Mouse (Mus musculus) granulocyte monocyte progenitor cell, adult 5-6 weeks (primary cell): ENCODE results near the gene Scaper. TPM values are rescaled to one million over a fixed set of nuclear protein-coding genes. Genes with fewer than 3 reads are reported as not detected.
A peak's percentile ranks its signal among the peaks of the same experiment; 100 is the strongest.

Experiments used
- ATAC-seq: replicated peaks from 2 replicates; pipeline ENCODE4 v1.8.0; 2016; ENCODE audit warnings: mild to moderate bottlenecking, moderate TSS enrichment, inconsistent platforms; ENCODE audit not compliant: poor library complexity, severe bottlenecking
- total RNA-seq, 2 experiments: library from RNA; stranded (forward) in 1 of 2; stranded (reverse) in 1 of 2; fragments of 200-712, 200-1000 nt in 1 of 2; fragments of >200 nt in 1 of 2; fragmentation: Nextera tagmentation in 1 of 2; gene quantifications; 2 replicates each; pipeline ENCODE4 v1.2.3; 2014 to 2017

The Scaper gene
- total RNA-seq, 2 experiments from 2014 or later = 5.4 to 8.0 TPM

DNA sequence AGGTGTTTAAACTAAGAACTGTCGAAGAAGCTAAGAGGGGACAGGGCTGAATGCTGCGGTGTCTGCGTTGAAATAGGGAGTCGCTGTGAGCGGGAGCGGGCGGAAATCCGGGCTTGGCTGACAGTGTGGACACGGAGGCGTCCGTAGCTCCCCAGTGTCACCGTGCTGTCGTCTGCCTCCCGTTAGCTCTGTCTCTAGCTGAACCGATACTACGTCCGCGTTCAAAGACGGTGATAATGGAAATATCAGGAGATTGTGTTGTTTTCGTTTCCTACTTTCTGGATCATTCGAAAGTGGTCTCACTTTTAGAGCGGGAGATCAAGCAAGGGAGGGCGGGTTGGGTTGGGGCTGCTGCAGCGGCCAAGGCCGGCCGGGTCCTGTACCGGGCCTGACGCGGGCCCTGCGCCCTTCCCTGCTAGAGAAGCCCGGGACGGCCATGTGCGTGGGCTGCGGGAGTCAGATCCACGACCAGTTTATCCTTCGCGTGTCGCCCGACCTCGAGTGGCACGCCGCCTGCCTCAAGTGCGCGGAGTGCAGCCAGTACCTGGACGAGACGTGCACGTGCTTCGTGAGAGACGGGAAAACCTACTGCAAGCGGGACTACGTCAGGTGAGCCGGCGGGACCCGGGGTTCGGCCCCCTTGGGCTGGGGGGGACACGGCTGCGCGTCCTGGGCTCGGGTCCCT lies 396.1 kb downstream of the Scaper start:
- no peak for ATAC-seq

DNA sequence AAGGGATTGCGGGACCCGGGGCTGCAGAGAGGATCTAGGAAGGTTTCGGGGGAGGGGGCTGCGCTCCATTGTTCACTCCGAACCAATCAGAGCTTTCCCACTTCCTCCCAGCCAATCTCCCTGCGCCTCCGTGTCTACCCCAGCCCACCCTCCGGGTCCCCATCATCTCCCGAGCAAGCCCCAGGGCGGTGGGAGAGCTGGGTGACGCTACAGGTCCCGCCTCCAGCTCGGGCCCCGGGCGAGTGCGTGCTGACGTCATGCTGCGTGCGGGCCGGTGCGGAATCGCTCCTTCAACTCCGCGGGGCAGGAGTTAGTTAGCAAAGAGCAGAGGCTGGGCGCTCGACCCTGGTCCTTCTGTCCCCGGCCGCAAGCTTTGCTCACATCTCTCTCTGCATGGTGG lies 397.0 kb downstream of the Scaper start:
- ATAC-seq = peak; percentile 62

- ATAC-seq = no peak
Measured at GRCm38 (mm10) chr9:55540391-55540770, 397.5 kb downstream of the Scaper start.

DNA sequence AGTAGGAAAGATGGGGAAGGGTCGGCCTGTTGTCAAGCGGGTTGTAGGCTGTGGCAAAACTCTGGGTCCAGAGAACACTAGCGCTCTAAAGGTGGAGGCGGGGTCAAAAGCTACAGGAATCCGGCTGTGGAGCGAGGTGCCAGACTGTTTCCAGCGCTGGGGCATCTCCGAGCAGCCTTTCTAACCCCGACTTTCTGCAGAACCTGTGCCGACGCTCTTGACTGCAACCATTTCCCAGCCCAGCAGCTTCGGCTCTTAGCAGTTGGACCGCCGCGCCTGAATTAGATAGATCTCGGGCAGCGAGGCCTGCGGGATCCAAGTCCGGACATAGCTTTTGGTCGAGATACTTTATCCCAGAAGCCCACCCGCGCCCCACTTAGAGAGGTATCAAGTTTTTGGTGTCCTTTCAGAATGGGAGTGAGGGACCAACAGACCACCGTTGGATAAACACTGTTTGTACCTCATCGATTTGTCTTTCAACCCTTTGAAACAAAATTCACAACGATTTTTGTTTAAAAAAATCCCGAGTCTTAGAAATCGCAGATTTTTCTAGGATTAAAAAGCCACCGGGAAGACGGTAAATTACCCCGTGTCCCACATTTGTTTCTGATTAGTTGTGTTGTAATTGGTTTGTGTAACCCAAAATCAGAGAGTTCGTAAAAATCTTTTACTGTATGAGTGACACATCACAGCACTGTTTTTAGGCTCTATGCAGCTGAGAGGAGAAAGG lies 398.1 kb downstream of the Scaper start:
- ATAC-seq = no peak

DNA sequence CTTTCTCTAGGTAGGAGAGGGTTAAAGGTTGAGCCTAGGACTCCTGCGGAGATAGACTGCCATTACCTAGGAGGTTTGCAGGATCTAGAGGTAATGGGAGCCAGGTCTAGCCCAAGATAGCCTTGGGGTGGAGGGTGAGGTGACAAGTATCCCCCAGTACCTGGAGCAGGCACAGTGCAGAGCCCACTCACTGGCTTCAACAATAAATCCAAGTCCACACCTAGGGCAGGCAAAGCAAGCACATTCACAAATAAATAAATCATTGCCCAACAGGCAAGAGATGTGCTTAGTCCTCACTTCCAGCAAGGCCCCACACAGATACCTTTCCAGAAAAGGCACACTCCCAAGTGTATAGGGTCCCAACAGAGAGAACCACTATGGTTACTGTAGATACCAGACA lies 398.9 kb downstream of the Scaper start:
- no peak for ATAC-seq

DNA sequence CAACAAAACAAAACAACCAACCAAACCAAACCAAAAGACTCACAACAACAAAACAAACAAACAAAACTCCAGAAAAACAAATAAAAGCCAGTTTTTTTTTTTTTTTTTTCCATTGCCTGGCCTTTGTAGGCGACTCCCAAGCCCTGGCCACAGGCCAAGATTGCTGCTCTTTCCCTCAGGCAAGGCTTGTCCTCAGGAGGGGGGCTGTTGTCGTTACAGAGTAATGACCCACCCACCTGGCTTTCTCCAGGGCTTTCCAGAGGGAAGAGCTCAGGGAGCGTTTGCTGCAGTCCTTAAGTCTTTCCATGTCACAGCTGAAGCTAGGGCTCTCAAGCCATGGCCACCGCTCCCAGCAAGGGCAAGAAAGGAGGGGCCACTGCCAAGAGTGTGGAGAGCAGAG lies 399.5 kb downstream of the Scaper start, which contains the start of gene Isl2:
Gene Isl2 (plus strand): TSS at position 296 of the 400 bp plus-strand sequence.
- ATAC-seq = no peak

GRCm38 (mm10) chr9:55535907-55536306 lies 402.0 kb downstream of the Scaper start:
- ATAC-seq = peak; percentile 49; the same call in 1 of the 2 replicates

DNA sequence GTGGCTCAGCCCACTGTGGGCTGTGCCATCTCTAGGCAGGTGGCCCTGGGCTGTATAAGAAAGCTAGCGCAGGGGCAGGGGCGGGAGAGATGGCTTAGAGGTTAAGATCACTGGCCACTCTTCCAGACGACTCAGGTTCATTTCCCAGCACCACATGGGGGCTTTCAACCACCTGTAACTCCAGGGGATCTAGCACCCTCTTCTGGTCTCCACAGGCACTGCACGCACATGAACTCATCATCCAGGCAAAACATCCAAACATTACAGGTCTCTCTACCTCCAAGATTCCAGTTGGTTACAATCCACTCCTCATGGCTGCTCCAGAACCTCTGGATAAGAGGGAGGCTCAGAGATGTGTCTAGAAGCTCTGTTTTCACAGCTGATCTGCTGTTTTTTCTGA lies 412.2 kb downstream of the Scaper start:
- peak; percentile 53 for ATAC-seq

GRCm38 (mm10) chr9:55512027-55512543 lies 425.8 kb downstream of the Scaper start, which contains the start of gene Etfa:
Gene Etfa (minus strand): TSS chr9:55512243.
- peak; percentile 96 for ATAC-seq

DNA sequence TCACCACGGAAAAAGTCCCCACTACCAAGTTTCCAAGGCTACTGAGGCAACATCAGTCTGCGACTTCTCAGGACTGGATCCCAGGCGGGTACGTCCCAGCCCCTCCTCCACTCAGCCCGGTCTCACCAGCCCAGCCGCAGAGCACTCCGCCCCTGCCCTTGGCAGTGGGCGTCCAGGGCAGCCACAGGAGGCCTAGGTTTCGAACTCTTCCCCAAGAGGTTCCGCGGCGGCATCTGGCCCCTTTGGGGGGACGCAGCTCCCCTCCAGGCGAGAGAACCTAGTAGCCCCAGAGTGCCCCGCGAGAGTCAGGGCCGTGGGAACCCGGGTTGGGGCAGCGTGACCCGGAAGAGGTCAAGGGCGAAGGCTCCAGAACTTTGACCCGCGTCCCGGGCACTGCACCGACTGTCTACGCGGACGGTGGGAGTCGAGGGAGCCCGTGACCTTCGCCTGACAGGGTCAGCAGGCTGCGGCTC lies 426.4 kb downstream of the Scaper start:
- peak; percentile 72 for ATAC-seq

- no peak for ATAC-seq
Measured at GRCm38 (mm10) chr9:55510651-55511235, 427.2 kb downstream of the Scaper start.

DNA sequence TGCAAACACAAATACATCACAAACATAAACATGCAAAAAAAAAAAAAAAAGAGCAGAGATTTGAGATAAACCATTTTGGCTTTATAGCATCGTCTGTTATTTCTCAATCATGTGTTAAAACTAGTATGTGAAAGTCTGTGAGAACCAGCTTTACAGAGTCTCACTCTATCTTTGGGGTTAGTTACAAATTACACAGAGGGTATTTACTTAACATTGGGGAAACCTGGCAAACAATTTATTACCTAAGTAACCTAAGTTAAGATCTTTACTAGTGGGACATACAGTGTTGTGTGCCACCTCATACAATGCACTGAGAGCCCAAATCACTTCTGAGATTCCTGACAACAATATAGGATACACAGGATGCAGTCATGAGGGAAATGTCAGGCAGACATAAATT lies 428.2 kb downstream of the Scaper start:
- ATAC-seq = no peak

GRCm38 (mm10) chr9:55508701-55509100 lies 429.2 kb downstream of the Scaper start:
- ATAC-seq = no peak

DNA sequence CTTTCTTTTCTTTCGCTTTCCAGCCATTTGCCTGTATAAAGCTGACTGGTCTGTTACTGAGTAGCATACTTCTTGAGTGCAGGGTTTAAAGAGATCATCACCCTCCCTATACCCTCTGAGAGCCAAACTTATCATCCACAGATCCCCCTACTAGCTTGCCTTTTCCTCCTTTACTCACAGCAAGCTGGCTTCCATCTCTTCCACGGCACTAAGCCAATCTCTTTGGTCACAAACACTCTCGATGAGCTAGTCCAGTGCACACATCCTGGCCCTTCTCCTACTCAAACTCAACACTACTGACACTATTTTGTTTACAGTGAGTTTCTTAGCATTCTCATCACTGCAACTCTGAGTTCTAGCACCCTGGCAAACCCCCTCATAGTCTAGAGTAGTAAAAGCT lies 430.0 kb downstream of the Scaper start:
- no peak for ATAC-seq

Other genes starting within 250 kb of the Scaper start
- not detected in 2 replicates for gene 4930563M21Rik, start 72.4 kb upstream of the Scaper start, total RNA-seq (2014; fragmentation: Nextera tagmentation)
- not detected in 2 replicates for gene 4930563M21Rik, start 72.4 kb upstream of the Scaper start, total RNA-seq (2017)
- 39.2 and 40.8 TPM in 2 replicates for gene Rcn2, start 103.7 kb upstream of the Scaper start, total RNA-seq (2014; fragmentation: Nextera tagmentation)
- 41.6 and 61.7 TPM in 2 replicates for gene Rcn2, start 103.7 kb upstream of the Scaper start, total RNA-seq (2017)
- gene Pstpip1, start 151.8 kb upstream of the Scaper start, total RNA-seq (2014; fragmentation: Nextera tagmentation) = 65.1 and 77.0 TPM in 2 replicates
- 101 and 110 TPM in 2 replicates for gene Pstpip1, start 151.8 kb upstream of the Scaper start, total RNA-seq (2017)
- gene Tspan3, start 227.4 kb upstream of the Scaper start, total RNA-seq (2014; fragmentation: Nextera tagmentation) = 58.3 and 66.0 TPM in 2 replicates
- 28.0 and 50.9 TPM in 2 replicates for gene Tspan3, start 227.4 kb upstream of the Scaper start, total RNA-seq (2017)